In the genomic region with DNA sequence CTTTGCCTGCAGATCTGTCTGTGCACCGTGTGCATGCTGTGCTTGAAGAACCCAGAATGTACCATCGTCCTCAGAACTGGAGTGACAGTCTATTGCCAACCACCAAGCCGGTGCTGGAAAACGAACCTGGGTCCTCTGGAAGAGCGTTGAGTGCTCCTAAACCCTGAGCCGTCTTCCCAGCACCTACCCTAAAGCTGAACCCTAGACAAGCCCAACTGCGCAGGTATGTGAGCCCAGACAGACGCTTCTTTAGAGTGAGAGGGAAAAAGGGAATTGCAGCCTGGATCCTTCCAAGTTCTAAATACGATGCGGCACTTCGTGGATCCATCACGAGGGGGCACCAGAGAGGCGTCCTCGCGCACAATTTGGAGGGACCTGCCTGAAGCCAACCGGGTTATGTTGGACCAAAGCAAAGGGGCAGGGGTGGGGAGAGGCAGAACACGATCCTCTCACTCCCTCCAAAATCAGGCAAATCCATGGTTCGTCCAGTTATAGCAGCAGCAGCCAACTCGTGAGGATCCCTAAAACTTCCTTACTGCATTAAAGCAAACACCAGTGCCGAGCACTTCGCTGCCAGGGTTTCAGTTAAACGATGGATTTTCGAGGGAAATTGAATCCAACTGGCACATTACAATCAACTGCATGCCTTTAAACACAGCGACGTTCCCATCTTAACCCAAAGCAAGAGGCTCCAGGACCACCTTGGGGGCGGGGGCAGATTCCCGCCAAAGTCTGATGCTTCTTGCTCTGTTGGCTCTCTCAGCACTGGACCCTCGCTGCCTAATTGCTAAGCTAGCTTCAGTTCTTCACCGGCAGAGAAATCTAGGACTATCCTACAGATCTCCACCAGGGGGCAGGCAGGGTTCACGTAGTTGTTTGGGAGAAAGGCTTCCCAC, we compare ENCODE assay signal across 8 mouse cellular contexts.
DNase-seq lines count a peak whose midpoint lies in the region; ATAC-seq and TF ChIP-seq lines count a peak whose summit lies in the region.

No protein-coding gene starts in this region.

- H3K4me3 ChIP-seq in E14TG2a.4 (replicated peaks; ENCODE audit: low read length) = peak overlapping the region; percentile 77
- peak overlapping the region; percentile 40 for H3K4me3 ChIP-seq in forebrain, embryonic 15.5 days
- peak overlapping the region; percentile 52 for H3K4me3 ChIP-seq in lung, adult 2 months (replicated peaks; ENCODE audit: extremely low read depth, low read depth, low read length)

- peak; percentile 82 for TF ChIP-seq CTCF in E14TG2a.4 (conservative IDR thresholded peaks at IDR 0.05; ENCODE audit: low read length)
- peak; percentile 88 for TF ChIP-seq CTCF in lung, adult 2 months (IDR thresholded peaks at IDR 0.05; ENCODE audit: insufficient read depth, low read length)

- peaks cover 15% of the 10 kb centered on the region for H3K9me3 ChIP-seq in E14TG2a.4 (ENCODE audit: low read length)
- peaks cover 6% of the 10 kb centered on the region; the same call in 1 of the 2 replicates for H3K9me3 ChIP-seq in forebrain, embryonic 15.5 days

- peaks cover 21% of the 10 kb centered on the region for H3K4me1 ChIP-seq in E14TG2a.4 (replicated peaks; ENCODE audit: low read depth, low read length)
- H3K4me1 ChIP-seq in forebrain, embryonic 15.5 days = peaks cover 4% of the 10 kb centered on the region; the same call in 1 of the 2 replicates
- no peaks in the 10 kb centered on the region for H3K4me1 ChIP-seq in lung, adult 2 months (ENCODE audit: control insufficient read depth, insufficient read depth, low read length)

- peak; percentile 65 for DNase-seq in c-Kit-positive CD71-positive TER-119-negative erythroid progenitor cells, embryonic 14.5 days (ENCODE audit: low read depth)
- peak; percentile 58 for DNase-seq in heart, postnatal 25 days (ENCODE audit: low spot score)
- DNase-seq in layer of hippocampus, adult 18-20 months (ENCODE audit: low spot score in 2 of 2) = peak; percentile 88 to 97
- peak; percentile 83 for DNase-seq in lung, adult 2 months
- DNase-seq in thymus, adult 18-20 months = peak; percentile 42 to 60

- no peak for TF ChIP-seq POLR2A in lung, adult 2 months (IDR thresholded peaks at IDR 0.05; ENCODE audit: borderline replicate concordance, extremely low read depth, low read depth, low read length)

- peak overlapping the region; percentile 41 for H3K9ac ChIP-seq in forebrain, embryonic 15.5 days (replicated peaks)

- intact Hi-C loops in heart, postnatal 25 days (cut with DNase I) = loop anchor here (1.0 kb wide), 3 partner anchors 57 to 412 kb away; no protein-coding TSS in a partner anchor

- H3K36me3 ChIP-seq in E14TG2a.4 (ENCODE audit: insufficient read depth, low read length) = no peaks in the 10 kb centered on the region
- H3K36me3 ChIP-seq in forebrain, embryonic 15.5 days = no peaks in the 10 kb centered on the region

- peak overlapping the region; percentile 49 for H3K27ac ChIP-seq in forebrain, embryonic 15.5 days (replicated peaks)

- H3K27me3 ChIP-seq in E14TG2a.4 (ENCODE audit: insufficient read depth, low read length) = peaks cover 24% of the 10 kb centered on the region
- H3K27me3 ChIP-seq in forebrain, embryonic 15.5 days = no peaks in the 10 kb centered on the region

- WGBS in forebrain, embryonic 15.5 days = 11% methylated on average over 30 of the region's 30 CpGs
- 8% methylated on average over 30 of the region's 30 CpGs for WGBS in lung, adult 2 months

- ATAC-seq in forebrain, embryonic 15.5 days (replicated peaks) = peak; percentile 84
- ATAC-seq in neutrophil, adult 5-6 weeks (ENCODE audit: extremely low read depth, insufficient number of reproducible peaks, low FRiP score, poor library complexity, severe bottlenecking) = peak; percentile 53; the same call in 1 of the 2 replicates

- H3K4me2 ChIP-seq in forebrain, embryonic 15.5 days (replicated peaks) = peak overlapping the region; percentile 80

Comparison
In these comparisons a context has a peak if more than half of its experiments do, and no peak if none do; other contexts are left out.
1. Peak in every context shown above with its lines: DNase-seq, ATAC-seq, H3K4me3 ChIP-seq and H3K27ac ChIP-seq.